Mouse (Mus musculus) adrenal gland, adult (tissue): ENCODE results near the gene Ackr1.
A peak's percentile ranks its signal among the peaks of the same experiment; 100 is the strongest.

Experiments used
- DNase-seq, 2 experiments: peaks; one replicate each; pipeline ENCODE4 v3.0.0; 2022 to 2023; ENCODE audit warnings: low spot score in 1 of 2; ENCODE audit not compliant: inconsistent age in 2 of 2

Gene Ackr1

GRCm38 (mm10) chr1:173333312-173334253 lies at the start of gene Ackr1:
Gene Ackr1, minus strand, starts transcription at chr1:173333750.
- DNase-seq, result no peak

- DNase-seq, result no peak
Observed at GRCm38 (mm10) chr1:173381436-173381835, 47.9 kb upstream of the Ackr1 start.

- peak; percentile 64 to 79 for DNase-seq
Observed at GRCm38 (mm10) chr1:173377380-173378112, 44.0 kb upstream of the Ackr1 start.

GRCm38 (mm10) chr1:173374020-173374419 lies 40.5 kb upstream of the Ackr1 start:
- no peak for DNase-seq

GRCm38 (mm10) chr1:173371586-173371985 lies 38.0 kb upstream of the Ackr1 start:
- no peak for DNase-seq

GRCm38 (mm10) chr1:173370456-173370855 lies 36.9 kb upstream of the Ackr1 start:
- no peak for DNase-seq

- no peak for DNase-seq
Observed at GRCm38 (mm10) chr1:173369611-173370010, 36.1 kb upstream of the Ackr1 start.

GRCm38 (mm10) chr1:173367356-173368046 lies 34.0 kb upstream of the Ackr1 start, which contains the start of gene Cadm3:
Gene Cadm3, minus strand, starts transcription at chr1:173367695.
- peak in 1 of 2 experiments; percentile 25 for DNase-seq

- peak in 1 of 2 experiments; percentile 24 for DNase-seq
Observed at GRCm38 (mm10) chr1:173366701-173367355, 33.3 kb upstream of the Ackr1 start.

GRCm38 (mm10) chr1:173365970-173366409 lies 32.4 kb upstream of the Ackr1 start:
- DNase-seq, result no peak

- no peak for DNase-seq
Observed at GRCm38 (mm10) chr1:173364125-173364800, 30.7 kb upstream of the Ackr1 start.

- no peak for DNase-seq
Observed at GRCm38 (mm10) chr1:173363436-173363835, 29.9 kb upstream of the Ackr1 start.

- peak; percentile 56 to 81 for DNase-seq
Observed at GRCm38 (mm10) chr1:173361651-173362050, 28.1 kb upstream of the Ackr1 start.

GRCm38 (mm10) chr1:173359590-173360290 lies 26.2 kb upstream of the Ackr1 start:
- DNase-seq, result no peak

- DNase-seq, result no peak
Observed at GRCm38 (mm10) chr1:173357799-173358198, 24.2 kb upstream of the Ackr1 start.

- DNase-seq, result peak in 1 of 2 experiments; percentile 27
Observed at GRCm38 (mm10) chr1:173356699-173357098, 23.1 kb upstream of the Ackr1 start.

GRCm38 (mm10) chr1:173355107-173355846 lies 21.7 kb upstream of the Ackr1 start:
- DNase-seq, result no peak

GRCm38 (mm10) chr1:173350372-173350957 lies 16.9 kb upstream of the Ackr1 start, which contains the start of gene Aim2:
Gene Aim2, plus strand, starts transcription at chr1:173350879.
- DNase-seq, result no peak
